Mouse (Mus musculus): Measurements from ENCODE around the gene Reep3. TPM values are rescaled to one million over a fixed set of nuclear protein-coding genes. Genes with fewer than 3 reads are reported as not detected.

The Reep3 gene
- polyA plus RNA-seq, 1 experiment from 2014 or later: 37.7 TPM

Other genes with a start within 250 kb of the Reep3 start
- 62.3 and 67.0 TPM in 2 replicates for gene Jmjd1c, start 820 bp downstream of the Reep3 start, polyA plus RNA-seq (2014; fragmentation: Nextera tagmentation; extraction: Ambion mirVana)
- 37.0 and 44.7 TPM in 2 replicates for gene Nrbf2, start 188.4 kb upstream of the Reep3 start, polyA plus RNA-seq (2014; fragmentation: Nextera tagmentation; extraction: Ambion mirVana)